Mouse (Mus musculus) heart, embryonic 14.5 days (tissue): ENCODE data around the gene Fam155a. TPM values are rescaled to one million over a fixed set of nuclear protein-coding genes. Genes with fewer than 3 reads are reported as not detected.

ENCODE experiments used
- ATAC-seq: fragments of 200-750 bp; cut with Nextera tagmentation; 2 replicates; pipeline ENCODE4 v1.8.0; 2017; ENCODE audit warnings: low read depth, moderate TSS enrichment; ENCODE audit not compliant: insufficient number of reproducible peaks, insufficient read depth, low FRiP score
- H3K27ac ChIP-seq, 2 experiments: fragments of 200-500 bp in 1 of 2; fragments of 300-500 bp in 1 of 2; sonication (generic) in 1 of 2; replicated peaks in 1 of 2; 2 replicates each; pipeline ENCODE4 v1.5.1; 2012 to 2014; ENCODE audit warnings: low read depth in 2 of 2, low read length in 2 of 2, control low read depth in 1 of 2, mild to moderate bottlenecking in 1 of 2, mixed read lengths in 1 of 2; ENCODE audit not compliant: control insufficient read depth in 1 of 2, insufficient read depth in 1 of 2
- H3K27me3 ChIP-seq: fragments of 300-500 bp; sonication (generic); 2 replicates; pipeline ENCODE4 v1.6.1; 2014; ENCODE audit warnings: mild to moderate bottlenecking, low read length, control low read depth; ENCODE audit not compliant: control insufficient read depth, insufficient read depth
- H3K36me3 ChIP-seq: fragments of 300-500 bp; sonication (generic); 2 replicates; pipeline ENCODE4 v1.6.1; 2014; ENCODE audit warnings: mild to moderate bottlenecking, control low read depth, low read length, mixed read lengths; ENCODE audit not compliant: control insufficient read depth, insufficient read depth
- H3K4me1 ChIP-seq, 2 experiments: fragments of 200-500 bp in 1 of 2; fragments of 300-500 bp in 1 of 2; sonication (generic) in 1 of 2; 2 replicates each; pipeline ENCODE4 v1.6.1; 2012 to 2014; ENCODE audit warnings: low read length in 2 of 2, control low read depth in 1 of 2, mixed read lengths in 1 of 2; ENCODE audit not compliant: control insufficient read depth in 2 of 2, insufficient read depth in 2 of 2
- H3K4me2 ChIP-seq: fragments of 300-500 bp; sonication (generic); 2 replicates; pipeline ENCODE4 v1.6.1; 2014; ENCODE audit warnings: mild to moderate bottlenecking, low read length
- H3K4me3 ChIP-seq, 2 experiments: fragments of 200-500 bp in 1 of 2; fragments of 300-500 bp in 1 of 2; sonication (generic) in 1 of 2; 2 replicates each; pipeline ENCODE4 v1.5.1; 2012 to 2014; ENCODE audit warnings: low read length in 2 of 2, mild to moderate bottlenecking in 2 of 2, control low read depth in 1 of 2, low read depth in 1 of 2, moderate library complexity in 1 of 2; ENCODE audit not compliant: control insufficient read depth in 1 of 2, insufficient read depth in 1 of 2
- H3K9ac ChIP-seq: fragments of 300-500 bp; sonication (generic); 2 replicates; pipeline ENCODE4 v1.6.1; 2014; ENCODE audit warnings: mild to moderate bottlenecking, low read length
- H3K9me3 ChIP-seq: fragments of 300-500 bp; sonication (generic); 2 replicates; pipeline ENCODE4 v1.6.1; 2016; ENCODE audit warnings: low read length, control low read depth; ENCODE audit not compliant: control insufficient read depth
- WGBS: fragments of 180-500 bp; shearing (Covaris S2); extraction: QIAGEN DNeasy Blood & Tissue Kit; methylation state at CpG from one replicate; pipeline ENCODE4 v1.1.7; 2014; 5-methylcytosine and 5-hydroxymethylcytosine counted together
- polyA plus RNA-seq: library from polyadenylated mRNA; unstranded; fragments of >200 nt; fragmentation: Nextera tagmentation; extraction: Ambion mirVana; gene quantifications from 2 replicates; pipeline ENCODE4 v1.2.1, GENCODE M21; 2014

The Fam155a gene
- polyA plus RNA-seq, 1 experiment from 2014 or later: 0.16 TPM

GRCm38 (mm10) chr8:9332766-9333165 is 438.2 kb downstream of the Fam155a start:
- Histone ChIP-seq H3K4me1 (peaks cover 2 to 5% of the 10 kb centered on the region in 2 experiments; a peak in 1 of 4 replicates), H3K9ac (no peak overlapping the region), H3K4me3 (no peak overlapping the region), H3K27ac (no peak overlapping the region), H3K36me3 (no peaks in the 10 kb centered on the region), H3K4me2 (no peak overlapping the region), H3K27me3 (no peaks in the 10 kb centered on the region), H3K9me3 (no peaks in the 10 kb centered on the region)
- no peak for ATAC-seq
- WGBS: 31% methylated on average over 2 of the region's 2 CpGs

- 29% methylated on average over 8 of the region's 8 CpGs for WGBS
- Histone ChIP-seq H3K9me3 (no peaks in the 10 kb centered on the region), H3K4me2 (no peak overlapping the region), H3K27me3 (no peaks in the 10 kb centered on the region), H3K4me1 (no peaks in the 10 kb centered on the region), H3K4me3 (no peak overlapping the region), H3K36me3 (no peaks in the 10 kb centered on the region), H3K27ac (no peak overlapping the region), H3K9ac (no peak overlapping the region)
- ATAC-seq: no peak
Measured at GRCm38 (mm10) chr8:9309456-9309855, 461.5 kb downstream of the Fam155a start.

DNA sequence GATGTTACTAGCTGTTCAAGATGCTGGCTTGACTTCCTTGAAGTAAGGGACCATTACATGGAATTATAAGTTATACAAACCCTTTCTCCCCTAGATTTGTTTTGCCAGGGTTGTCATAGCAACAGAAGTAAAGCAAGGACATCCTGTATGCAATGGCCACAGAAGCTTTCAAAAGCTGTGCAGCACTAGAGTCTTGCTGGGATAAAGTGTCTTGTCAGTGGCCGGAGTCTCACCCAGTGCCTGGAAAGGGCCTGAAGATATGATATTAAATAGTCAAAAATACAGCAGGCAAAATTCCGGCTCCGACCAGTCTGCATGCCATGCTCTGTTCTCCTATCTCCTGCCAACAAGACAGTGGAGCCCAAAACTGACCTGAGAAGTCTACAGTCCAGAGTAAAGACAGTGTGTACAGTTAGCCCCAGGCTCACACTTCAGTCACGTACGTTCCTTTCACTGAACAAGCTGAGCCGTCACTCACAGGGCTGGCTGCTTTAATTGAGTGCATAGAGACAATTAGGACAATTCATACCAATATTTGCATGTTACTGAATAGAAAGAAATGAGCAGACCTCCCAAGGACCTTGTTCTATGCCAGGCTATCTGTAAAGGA is 467.3 kb downstream of the Fam155a start:
- Histone ChIP-seq H3K27me3 (no peaks in the 10 kb centered on the region), H3K4me3 (no peak overlapping the region), H3K36me3 (no peaks in the 10 kb centered on the region), H3K27ac (no peak overlapping the region), H3K9ac (no peak overlapping the region), H3K9me3 (no peaks in the 10 kb centered on the region), H3K4me2 (no peak overlapping the region), H3K4me1 (no peaks in the 10 kb centered on the region)
- ATAC-seq: no peak
- 70% methylated on average over 6 of the region's 6 CpGs for WGBS

GRCm38 (mm10) chr8:9295046-9295445 is 475.9 kb downstream of the Fam155a start:
- ATAC-seq: no peak; the same call in 1 of the 2 replicates
- Histone ChIP-seq H3K36me3 (no peaks in the 10 kb centered on the region), H3K27me3 (no peaks in the 10 kb centered on the region), H3K9ac (no peak overlapping the region), H3K4me3 (no peak overlapping the region), H3K4me2 (no peak overlapping the region), H3K4me1 (no peaks in the 10 kb centered on the region), H3K27ac (no peak overlapping the region), H3K9me3 (no peaks in the 10 kb centered on the region)
- 61% methylated on average over 2 of the region's 2 CpGs for WGBS

DNA sequence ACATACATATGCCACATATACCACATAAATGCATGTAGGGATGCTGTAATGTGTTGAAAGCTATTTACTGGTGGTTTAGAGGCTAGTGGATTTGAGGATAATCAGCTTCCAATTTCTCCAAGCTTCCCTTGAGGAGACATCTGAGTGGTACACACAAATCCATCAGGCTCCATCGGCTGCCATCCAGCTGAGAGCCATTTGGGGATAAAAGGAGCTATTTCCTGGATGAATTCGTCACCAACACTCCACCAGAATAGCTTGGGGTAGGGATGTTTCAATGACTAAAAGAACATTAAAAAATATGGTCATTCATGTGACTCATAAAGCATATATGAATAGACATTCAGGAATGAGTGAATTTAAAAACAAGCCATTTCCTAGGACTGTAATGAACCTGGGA is 478.4 kb downstream of the Fam155a start:
- Histone ChIP-seq H3K9ac (no peak overlapping the region), H3K36me3 (no peaks in the 10 kb centered on the region), H3K4me3 (no peak overlapping the region), H3K9me3 (no peaks in the 10 kb centered on the region), H3K4me2 (no peak overlapping the region), H3K27me3 (no peaks in the 10 kb centered on the region), H3K4me1 (no peaks in the 10 kb centered on the region), H3K27ac (no peak overlapping the region)
- ATAC-seq: no peak
- WGBS: 48% methylated on average over 2 of the region's 2 CpGs

GRCm38 (mm10) chr8:9288015-9288729 is 482.8 kb downstream of the Fam155a start:
- H3K4me1 ChIP-seq: no peaks in the 10 kb centered on the region
- H3K9ac ChIP-seq: no peak overlapping the region
- H3K36me3 ChIP-seq: no peaks in the 10 kb centered on the region
- no peak overlapping the region for H3K4me3 ChIP-seq
- ATAC-seq: no peak
- H3K4me2 ChIP-seq: no peak overlapping the region
- H3K27ac ChIP-seq: no peak overlapping the region
- H3K27me3 ChIP-seq: no peaks in the 10 kb centered on the region
- 60% methylated on average over 8 of the region's 8 CpGs for WGBS
- H3K9me3 ChIP-seq: no peaks in the 10 kb centered on the region

DNA sequence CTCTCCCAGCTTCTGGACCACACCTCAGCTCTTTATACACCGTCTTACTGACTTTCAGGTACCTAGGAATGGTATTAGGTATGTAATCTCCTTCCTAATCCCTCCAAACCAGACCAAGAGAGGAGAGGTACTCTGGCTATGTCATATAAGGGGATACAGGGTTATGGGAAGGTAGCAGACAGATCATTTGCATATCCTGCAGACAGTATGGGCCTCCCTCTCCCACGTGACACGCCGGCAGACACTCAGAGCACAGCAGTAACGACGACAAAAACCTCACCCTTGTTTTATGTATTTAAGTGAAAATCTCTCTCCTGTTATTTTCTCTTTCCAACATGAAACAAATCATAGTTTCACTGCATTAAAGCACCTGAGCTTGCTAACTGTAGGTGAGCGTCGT is 496.8 kb downstream of the Fam155a start:
- Histone ChIP-seq H3K9ac (no peak overlapping the region), H3K4me2 (no peak overlapping the region), H3K4me3 (no peak overlapping the region), H3K4me1 (no peaks in the 10 kb centered on the region), H3K9me3 (no peaks in the 10 kb centered on the region), H3K36me3 (no peaks in the 10 kb centered on the region), H3K27me3 (no peaks in the 10 kb centered on the region), H3K27ac (no peak overlapping the region)
- ATAC-seq: no peak
- 72% methylated on average over 8 of the region's 8 CpGs for WGBS

- Histone ChIP-seq H3K4me2 (no peak overlapping the region), H3K27ac (no peak overlapping the region), H3K27me3 (no peaks in the 10 kb centered on the region), H3K9ac (no peak overlapping the region), H3K36me3 (no peaks in the 10 kb centered on the region), H3K4me3 (no peak overlapping the region), H3K4me1 (no peaks in the 10 kb centered on the region), H3K9me3 (no peaks in the 10 kb centered on the region)
- WGBS: 65% methylated on average over 8 of the region's 8 CpGs
- no peak for ATAC-seq
Measured at GRCm38 (mm10) chr8:9264378-9264777, 506.6 kb downstream of the Fam155a start.
